ENCODE assay signal across 8 mouse cellular contexts in genomic region chrX:153360666-153361269, GRCm38 (mm10).
DNase-seq lines count a peak whose midpoint lies in the region; ATAC-seq lines count a peak whose summit lies in the region.

No protein-coding gene starts in this region.

- H3K27ac ChIP-seq in heart, embryonic 16.5 days (ENCODE audit: low read length) = no peak overlapping the region
- no peak overlapping the region for H3K27ac ChIP-seq in hindbrain, embryonic 12.5 days
- H3K27ac ChIP-seq in midbrain, embryonic 12.5 days (replicated peaks) = no peak overlapping the region

- peak overlapping the region; percentile 14; the same call in 1 of the 2 replicates for H3K9ac ChIP-seq in heart, embryonic 16.5 days (ENCODE audit: low read length)
- no peak overlapping the region for H3K9ac ChIP-seq in hindbrain, embryonic 12.5 days
- no peak overlapping the region for H3K9ac ChIP-seq in midbrain, embryonic 12.5 days (replicated peaks)

- 23% methylated on average over 8 of the region's 9 CpGs for whole genome bisulfite sequencing in heart, embryonic 16.5 days
- WGBS in hindbrain, embryonic 12.5 days = 28% methylated on average over 9 of the region's 9 CpGs
- WGBS in midbrain, embryonic 12.5 days = 19% methylated on average over 9 of the region's 9 CpGs

- no peaks in the 10 kb centered on the region for H3K9me3 ChIP-seq in heart, embryonic 16.5 days (replicated peaks; ENCODE audit: control insufficient read depth, low read length)
- no peaks in the 10 kb centered on the region for H3K9me3 ChIP-seq in hindbrain, embryonic 12.5 days (replicated peaks)
- no peaks in the 10 kb centered on the region for H3K9me3 ChIP-seq in midbrain, embryonic 12.5 days

- peaks cover 2% of the 10 kb centered on the region; the same call in 1 of the 2 replicates for H3K27me3 ChIP-seq in heart, embryonic 16.5 days (ENCODE audit: control insufficient read depth, insufficient read depth, low read length)
- H3K27me3 ChIP-seq in hindbrain, embryonic 12.5 days = peaks cover 9% of the 10 kb centered on the region
- H3K27me3 ChIP-seq in midbrain, embryonic 12.5 days = peaks cover 15% of the 10 kb centered on the region

- no peak for DNase-seq in heart, adult 18-20 months
- DNase-seq in brain, adult 2 months (ENCODE audit: low read depth, low spot score) = peak; percentile 37
- DNase-seq in thymus, postnatal 4 days = no peak
- no peak for DNase-seq in spleen, postnatal 10 days (ENCODE audit: low spot score in 2 of 2)
- DNase-seq in thymus, postnatal 25 days = no peak

- ATAC-seq in heart, embryonic 16.5 days (replicated peaks; ENCODE audit: extremely low read depth, insufficient read depth, low FRiP score) = no peak
- 0 out of 2 replicates have a peak, but pooled peaks have one; percentile 46 for ATAC-seq in hindbrain, embryonic 12.5 days (ENCODE audit: low FRiP score)
- ATAC-seq in midbrain, embryonic 12.5 days (ENCODE audit: low FRiP score, low read depth) = peak; percentile 62

- H3K4me3 ChIP-seq in heart, embryonic 16.5 days (ENCODE audit: low read length) = peak overlapping the region; percentile 53
- H3K4me3 ChIP-seq in hindbrain, embryonic 12.5 days = peak overlapping the region; percentile 42
- H3K4me3 ChIP-seq in midbrain, embryonic 12.5 days = peak overlapping the region; percentile 47

- H3K4me2 ChIP-seq in heart, embryonic 16.5 days (ENCODE audit: low read depth, low read length) = peak overlapping the region; percentile 70
- H3K4me2 ChIP-seq in hindbrain, embryonic 12.5 days (replicated peaks) = peak overlapping the region; percentile 71
- H3K4me2 ChIP-seq in midbrain, embryonic 12.5 days (replicated peaks) = peak overlapping the region; percentile 65

- no peaks in the 10 kb centered on the region for H3K36me3 ChIP-seq in heart, embryonic 16.5 days (ENCODE audit: control insufficient read depth, insufficient read depth)
- H3K36me3 ChIP-seq in hindbrain, embryonic 12.5 days = no peaks in the 10 kb centered on the region
- H3K36me3 ChIP-seq in midbrain, embryonic 12.5 days = no peaks in the 10 kb centered on the region

- H3K4me1 ChIP-seq in heart, embryonic 16.5 days (ENCODE audit: control insufficient read depth, insufficient read depth, low read length) = peaks cover 3% of the 10 kb centered on the region; the same call in 1 of the 2 replicates
- no peaks in the 10 kb centered on the region for H3K4me1 ChIP-seq in hindbrain, embryonic 12.5 days
- H3K4me1 ChIP-seq in midbrain, embryonic 12.5 days = 0 out of 2 replicates have a peak, but pooled peaks cover 3% of the 10 kb centered on the region
